Mouse (Mus musculus) kidney, postnatal 0 days (tissue): ENCODE measurements at regions not wholly inside any gene's neighbourhood (a gene's known extent, or its start where the extent isn't known, plus 50 kb on each side); places are given as distances from the start of the nearest gene placed in this dataset.

Experiments
- ATAC-seq: fragments of 200-750 bp; cut with Nextera tagmentation; replicated peaks from 2 replicates; pipeline ENCODE4 v1.8.0; 2017; ENCODE audit warnings: low read depth, moderate number of reproducible peaks, moderate TSS enrichment, moderate library complexity; ENCODE audit not compliant: low FRiP score
- DNase-seq: peaks from one replicate; pipeline ENCODE4 v3.0.0-alpha.2; 2016; ENCODE audit warnings: low spot score
- H3K27ac ChIP-seq: fragments of 300-500 bp; sonication (generic); 2 replicates; pipeline ENCODE4 v1.5.1; 2014; ENCODE audit warnings: mild to moderate bottlenecking
- H3K27me3 ChIP-seq: fragments of 300-500 bp; sonication (generic); 2 replicates; pipeline ENCODE4 v1.6.1; 2014; ENCODE audit warnings: low read length, mixed read lengths; ENCODE audit not compliant: insufficient read depth
- H3K36me3 ChIP-seq: fragments of 300-500 bp; sonication (generic); 2 replicates; pipeline ENCODE4 v1.6.1; 2014; ENCODE audit warnings: low read length, mixed read lengths; ENCODE audit not compliant: insufficient read depth
- H3K4me1 ChIP-seq: fragments of 300-500 bp; sonication (generic); replicated peaks from 2 replicates; pipeline ENCODE4 v1.6.1; 2014; ENCODE audit warnings: antibody characterized with exemption, low read length, mixed read lengths; ENCODE audit not compliant: insufficient read depth
- H3K4me2 ChIP-seq: fragments of 300-500 bp; sonication (generic); 2 replicates; pipeline ENCODE4 v1.6.1; 2014; ENCODE audit warnings: mild to moderate bottlenecking, low read length, moderate library complexity, mixed read lengths
- H3K4me3 ChIP-seq: fragments of 300-500 bp; sonication (generic); replicated peaks from 2 replicates; pipeline ENCODE4 v1.5.1; 2014; ENCODE audit warnings: low read depth, low read length
- H3K9ac ChIP-seq: fragments of 300-500 bp; sonication (generic); 2 replicates; pipeline ENCODE4 v1.6.1; 2014; ENCODE audit warnings: low read depth, low read length
- H3K9me3 ChIP-seq: fragments of 300-500 bp; sonication (generic); replicated peaks from 2 replicates; pipeline ENCODE4 v1.6.1; 2016; ENCODE audit warnings: low read length, inconsistent platforms, mixed read lengths
- CTCF ChIP-seq: IDR thresholded peaks from 2 replicates; pipeline ENCODE4 v1.5.1; 2016; ENCODE audit warnings: antibody characterized with exemption, low read depth, mild to moderate bottlenecking, moderate library complexity
- WGBS: fragments of 180-500 bp; shearing (Covaris S2); extraction: QIAGEN DNeasy Blood & Tissue Kit; methylation state at CpG from one replicate; pipeline ENCODE4 v1.1.7; 2014; 5-methylcytosine and 5-hydroxymethylcytosine counted together

DNA sequence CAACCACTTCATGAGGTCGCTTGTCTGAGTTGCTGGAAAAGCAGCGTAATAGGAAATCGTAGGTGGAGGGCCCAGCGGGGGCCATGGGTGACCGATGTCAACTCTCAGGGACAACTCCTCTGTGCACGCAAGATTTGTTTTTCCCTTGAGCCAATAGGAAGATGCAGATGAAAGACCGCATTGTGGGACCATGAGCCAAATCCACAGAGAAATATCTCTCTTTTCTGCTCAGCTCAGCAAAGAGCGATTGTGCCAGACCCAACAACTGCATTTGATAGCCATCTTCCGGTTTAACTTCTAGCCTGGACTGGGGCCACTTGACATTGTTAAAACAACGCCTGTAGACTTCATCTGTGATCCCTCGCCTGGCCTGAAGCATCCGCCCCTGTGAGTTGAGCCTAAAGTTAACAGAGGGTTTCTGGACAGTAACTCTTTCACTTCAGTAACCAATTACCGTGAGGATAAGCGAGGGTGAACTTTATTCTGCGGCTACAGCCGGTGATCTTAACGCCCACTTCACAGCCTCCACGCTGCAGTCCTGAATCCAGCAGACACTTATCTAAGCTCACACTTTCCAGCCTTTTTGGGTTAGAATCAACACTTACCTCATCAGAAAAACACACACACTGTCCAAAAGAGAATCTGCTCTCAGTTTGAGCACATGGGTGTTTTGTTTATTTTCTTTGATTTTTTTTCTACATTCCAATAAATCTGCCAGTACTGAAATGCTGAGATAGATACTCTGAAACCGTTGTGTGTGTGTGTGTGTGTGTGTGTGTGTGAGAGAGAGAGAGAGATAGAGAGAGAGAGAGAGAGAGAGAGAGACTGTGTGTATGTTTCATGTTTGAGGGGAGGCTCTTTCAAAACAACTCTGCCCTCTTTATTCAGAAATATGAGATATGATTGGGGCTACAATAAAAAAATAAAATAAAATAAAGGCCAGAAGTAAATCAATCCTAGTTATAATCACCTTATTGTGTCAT lies 111.9 kb downstream of the Tomm20 start:
- TF ChIP-seq CTCF = no peak
- Histone ChIP-seq H3K4me2 (no peak overlapping the region), H3K9ac (0 out of 2 replicates have a peak overlapping the region, but pooled peaks have one; percentile 9), H3K36me3 (no peaks in the 10 kb centered on the region), H3K4me3 (no peak overlapping the region), H3K4me1 (peaks cover 47% of the 10 kb centered on the region), H3K9me3 (no peaks in the 10 kb centered on the region), H3K27me3 (no peaks in the 10 kb centered on the region), H3K27ac (peak overlapping the region; percentile 88)
- DNase-seq (peak; percentile 92), ATAC-seq (0 out of 2 replicates have a peak, but pooled peaks have one; percentile 23)
- whole genome bisulfite sequencing = 11% methylated on average over 19 of the region's 19 CpGs

DNA sequence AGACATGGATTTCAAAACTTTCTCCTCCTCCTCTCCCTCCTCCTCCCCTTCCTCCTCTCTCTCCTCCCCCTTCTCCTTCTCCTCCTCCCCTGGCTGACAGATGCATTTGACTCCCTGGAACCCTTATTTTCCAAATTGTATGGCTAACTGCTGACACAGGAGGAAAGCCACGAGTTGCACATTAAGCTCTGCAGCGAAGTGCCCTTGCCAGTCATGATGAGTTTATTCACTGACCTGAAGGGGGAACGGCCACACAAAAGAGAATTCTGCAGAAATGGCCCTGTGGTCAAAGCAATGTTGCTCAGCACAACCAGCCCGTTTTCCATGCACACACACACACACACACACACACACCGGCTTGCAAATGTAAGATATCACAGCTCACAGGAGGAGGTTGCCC lies 112.6 kb downstream of the Tomm20 start:
- H3K27ac ChIP-seq = peak overlapping the region; percentile 88
- no peak overlapping the region for H3K4me3 ChIP-seq
- no peak overlapping the region for H3K4me2 ChIP-seq
- H3K4me1 ChIP-seq = peaks cover 43% of the 10 kb centered on the region
- no peak overlapping the region for H3K9ac ChIP-seq
- peak; percentile 48 for DNase-seq
- H3K36me3 ChIP-seq = no peaks in the 10 kb centered on the region
- peak; percentile 7; the same call in 1 of the 2 replicates for TF ChIP-seq CTCF
- H3K9me3 ChIP-seq = no peaks in the 10 kb centered on the region
- ATAC-seq = no peak
- no peaks in the 10 kb centered on the region for H3K27me3 ChIP-seq
- 13% methylated on average over 5 of the region's 5 CpGs for WGBS

DNA sequence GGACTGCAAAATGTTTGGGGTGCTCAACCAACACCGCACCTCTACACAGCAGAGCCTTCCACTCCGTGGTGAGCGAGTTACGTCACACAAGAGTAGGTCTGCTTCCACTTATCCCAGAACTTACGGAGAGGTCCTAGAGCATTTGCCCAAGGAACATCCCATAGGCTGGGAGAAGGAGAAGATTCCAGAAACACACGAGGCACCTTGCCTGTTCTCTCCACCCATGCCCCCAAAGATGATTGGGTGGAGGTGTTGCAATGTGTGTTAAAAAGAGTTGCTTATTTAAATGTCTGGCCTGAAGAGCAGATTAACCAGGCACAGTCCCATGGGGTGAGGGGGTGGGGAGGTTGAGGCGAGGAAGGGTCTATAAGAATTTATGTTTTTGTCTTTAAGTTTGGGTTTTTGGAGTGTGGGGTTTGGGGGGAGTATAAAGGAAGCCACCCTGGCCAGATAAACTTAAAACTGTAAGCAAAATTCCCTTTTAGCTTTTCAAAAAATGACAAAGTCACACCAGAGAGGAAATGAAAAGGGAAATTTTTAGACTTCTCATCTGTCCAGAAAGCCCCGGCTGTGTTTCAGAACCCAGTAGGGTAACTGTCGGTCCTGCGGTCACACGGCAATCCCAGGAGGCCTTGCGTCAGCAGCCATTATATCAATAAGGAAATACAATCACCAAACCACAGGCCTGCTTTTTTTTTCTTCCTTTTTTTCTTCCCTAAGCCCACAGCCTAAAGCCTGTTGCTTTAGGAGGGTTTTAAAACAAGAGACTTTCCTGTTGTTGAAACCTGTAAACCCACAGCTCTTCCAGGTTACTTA lies 113.3 kb downstream of the Tomm20 start:
- peak; percentile 56 for DNase-seq

DNA sequence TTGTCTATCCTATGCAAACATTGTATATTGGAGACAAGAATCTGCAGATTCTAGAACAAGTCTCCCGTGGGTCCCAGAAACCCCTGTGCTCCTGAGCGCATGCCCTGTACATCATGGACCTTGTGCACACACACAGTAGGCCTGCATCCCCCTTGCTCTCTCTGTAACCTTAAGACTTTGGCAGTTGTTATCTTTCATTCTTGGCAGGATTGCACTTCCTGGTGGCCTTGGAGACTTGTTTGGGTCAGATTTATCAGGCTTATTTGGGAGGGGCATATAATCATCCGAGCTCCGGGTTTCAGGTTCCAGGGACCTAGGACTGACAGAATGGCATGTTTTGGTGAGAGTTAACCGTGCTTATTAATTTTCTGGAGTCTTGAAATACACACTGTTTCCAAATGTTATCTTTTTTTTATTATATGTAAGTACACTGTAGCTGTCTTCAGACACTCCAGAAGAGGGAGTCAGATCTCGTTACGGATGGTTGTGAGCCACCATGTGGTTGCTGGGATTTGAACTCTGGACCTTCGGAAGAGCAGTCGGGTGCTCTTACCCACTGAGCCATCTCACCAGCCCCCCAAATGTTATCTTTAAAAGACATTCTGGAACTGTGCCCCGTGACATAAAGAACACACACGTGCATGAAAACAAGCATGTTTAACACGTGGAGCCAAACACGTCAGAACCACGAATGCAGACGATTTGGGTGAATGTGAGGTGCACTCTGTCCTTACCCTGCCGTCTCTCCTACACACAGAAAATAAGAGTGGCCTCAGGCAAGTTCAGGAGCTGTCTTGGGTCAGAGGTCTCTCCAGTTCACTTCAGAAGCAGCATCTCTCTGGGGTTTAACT lies 114.1 kb downstream of the Tomm20 start:
- H3K27me3 ChIP-seq = no peaks in the 10 kb centered on the region
- no peak overlapping the region for H3K4me3 ChIP-seq
- TF ChIP-seq CTCF = 0 out of 2 replicates have a peak, but pooled peaks have one; percentile 8
- no peak overlapping the region for H3K4me2 ChIP-seq
- no peak for DNase-seq
- no peak for ATAC-seq
- H3K9me3 ChIP-seq = no peaks in the 10 kb centered on the region
- H3K4me1 ChIP-seq = peaks cover 49% of the 10 kb centered on the region
- WGBS = 70% methylated on average over 16 of the region's 16 CpGs
- no peaks in the 10 kb centered on the region for H3K36me3 ChIP-seq
- peak overlapping the region; percentile 88 for H3K27ac ChIP-seq
- no peak overlapping the region for H3K9ac ChIP-seq

More for the DNA sequence above, 113.3 kb downstream of the Tomm20 start:
- Histone ChIP-seq H3K4me3 (no peak overlapping the region), H3K9me3 (no peaks in the 10 kb centered on the region), H3K27me3 (no peaks in the 10 kb centered on the region), H3K27ac (peak overlapping the region; percentile 88), H3K4me1 (peaks cover 46% of the 10 kb centered on the region), H3K9ac (no peak overlapping the region), H3K36me3 (no peaks in the 10 kb centered on the region), H3K4me2 (no peak overlapping the region)
- 60% methylated on average over 12 of the region's 12 CpGs for WGBS
- ATAC-seq = no peak
- no peak for TF ChIP-seq CTCF

DNA sequence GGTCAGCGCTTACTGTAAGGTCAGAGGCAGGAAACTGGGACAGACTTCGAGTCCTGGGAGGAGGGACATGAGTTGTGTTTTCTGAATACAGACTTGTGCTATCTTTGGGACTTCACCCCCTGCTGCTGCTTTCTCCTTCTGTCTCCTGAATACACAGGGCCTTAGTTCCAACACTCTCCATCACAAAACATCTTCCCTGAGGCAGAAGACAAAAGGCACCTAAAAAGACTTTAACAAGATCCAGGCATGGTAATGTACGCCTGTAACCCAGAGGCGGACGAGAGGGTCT lies 115.5 kb downstream of the Tomm20 start:
- no peaks in the 10 kb centered on the region for H3K27me3 ChIP-seq
- WGBS = 68% methylated on average over 5 of the region's 5 CpGs

More for the DNA sequence above, 115.5 kb downstream of the Tomm20 start:
- Histone ChIP-seq H3K4me3 (no peak overlapping the region), H3K9me3 (no peaks in the 10 kb centered on the region), H3K4me2 (no peak overlapping the region), H3K36me3 (no peaks in the 10 kb centered on the region), H3K9ac (no peak overlapping the region), H3K27ac (peak overlapping the region; percentile 99), H3K4me1 (peaks cover 57% of the 10 kb centered on the region)
- DNase-seq (no peak), ATAC-seq (no peak)
- TF ChIP-seq CTCF = no peak
